Mouse (Mus musculus): ENCODE measurements around the gene Ints7. TPM values are rescaled to one million over a fixed set of nuclear protein-coding genes. Genes with fewer than 3 reads are reported as not detected.

Ints7 gene
- 16.5 and 20.1 TPM in 2 replicates for polyA plus RNA-seq (2012)

DNA sequence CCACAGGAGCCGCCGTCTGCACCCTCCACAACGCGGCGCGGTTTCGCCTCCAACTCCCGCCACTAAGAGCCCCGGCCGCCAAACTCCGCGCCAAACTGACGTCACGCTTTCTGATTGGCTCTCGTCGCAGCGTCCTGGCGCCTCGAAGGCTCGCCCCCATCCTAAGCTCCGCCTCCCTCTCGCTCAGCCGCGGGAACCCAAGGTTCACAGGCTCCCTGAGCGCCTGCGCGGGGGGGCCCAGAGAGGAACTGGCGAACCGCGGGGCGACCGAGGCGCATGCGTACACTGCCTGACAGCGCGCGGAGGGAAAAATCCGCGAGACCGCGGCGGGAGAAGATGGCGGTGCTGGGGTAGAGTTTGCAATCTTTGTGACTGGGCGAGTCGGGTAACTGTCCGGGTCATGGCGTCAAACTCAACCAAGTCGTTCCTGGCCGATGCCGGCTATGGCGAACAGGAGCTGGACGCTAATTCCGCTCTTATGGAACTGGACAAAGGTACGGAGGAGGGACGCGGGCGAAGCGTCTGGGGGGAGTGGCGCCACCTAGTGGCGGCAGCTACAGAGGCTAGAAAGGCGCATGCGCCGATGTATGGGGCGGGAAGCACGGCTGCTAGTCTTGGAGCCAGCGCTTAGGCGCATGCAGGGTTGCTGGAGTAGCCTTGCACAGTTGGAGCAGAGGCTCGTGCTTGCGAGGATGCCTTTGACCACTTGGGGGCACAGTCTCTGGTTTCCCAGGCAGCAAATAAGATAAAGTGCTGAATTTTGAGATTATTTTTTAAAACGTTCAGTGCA, at the start of gene Ints7, which contains the start of gene Dtl:
TSS of gene Ints7 (plus strand) at position 179 of the 790 bp plus-strand sequence.
TSS of gene Dtl (minus strand) at position 87 of the 790 bp plus-strand sequence.

Other genes with a start within 250 kb of the Ints7 start
- 10.6 and 12.2 TPM in 2 replicates for gene Tmem206, start 249.7 kb upstream of the Ints7 start, polyA plus RNA-seq (2012)
- 69.1 and 77.4 TPM in 2 replicates for gene Ppp2r5a, start 172.4 kb upstream of the Ints7 start, polyA plus RNA-seq (2012)
- gene Dtl, start 92 bp upstream of the Ints7 start, polyA plus RNA-seq (2012), result 10.8 and 14.7 TPM in 2 replicates
- gene Lpgat1, start 142.2 kb downstream of the Ints7 start, polyA plus RNA-seq (2012), result 8.2 and 11.2 TPM in 2 replicates
- gene Nek2, start 245.8 kb downstream of the Ints7 start, polyA plus RNA-seq (2012), result 10.8 and 15.4 TPM in 2 replicates

Measured in megakaryocyte-erythroid progenitor cell, adult 5 weeks (primary cell).